Mouse (Mus musculus) frontal cortex, postnatal 36 days (tissue): ENCODE results near the gene Myl3.

Experiments
- DNase-seq, 2 experiments: peaks; one replicate each; pipeline ENCODE4 v3.0.0; 2022; ENCODE audit warnings: low spot score in 2 of 2

Myl3 gene

GRCm38 (mm10) chr9:110741711-110742294, at the start of gene Myl3:
TSS of gene Myl3 (plus strand) at chr9:110741861.
- DNase-seq: no peak

- no peak for DNase-seq
Measured at GRCm38 (mm10) chr9:110695165-110695755, 46.4 kb upstream of the Myl3 start.

- no peak for DNase-seq
Measured at GRCm38 (mm10) chr9:110696427-110696826, 45.2 kb upstream of the Myl3 start.

- DNase-seq: no peak
Measured at GRCm38 (mm10) chr9:110697465-110697864, 44.2 kb upstream of the Myl3 start.

DNA sequence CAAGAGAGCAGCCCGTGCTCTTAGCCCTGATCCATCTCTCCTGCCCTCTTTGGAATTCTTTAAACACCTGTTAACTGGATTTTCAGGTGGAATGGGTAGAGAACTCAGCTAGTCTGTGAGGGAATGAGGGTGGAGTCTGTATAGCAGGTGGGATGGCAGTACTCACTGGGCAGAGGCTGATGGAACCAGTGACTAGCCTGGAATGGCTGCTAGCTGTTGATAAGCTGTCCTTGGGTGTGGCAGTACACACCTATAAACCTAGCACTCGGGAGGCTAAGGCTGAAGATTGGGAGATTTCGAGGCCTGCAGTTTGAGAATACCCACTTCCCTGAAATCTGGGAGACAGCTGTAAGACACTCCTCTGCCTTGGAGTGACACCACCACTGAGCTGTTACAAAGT, 42.1 kb upstream of the Myl3 start:
- DNase-seq: no peak

DNA sequence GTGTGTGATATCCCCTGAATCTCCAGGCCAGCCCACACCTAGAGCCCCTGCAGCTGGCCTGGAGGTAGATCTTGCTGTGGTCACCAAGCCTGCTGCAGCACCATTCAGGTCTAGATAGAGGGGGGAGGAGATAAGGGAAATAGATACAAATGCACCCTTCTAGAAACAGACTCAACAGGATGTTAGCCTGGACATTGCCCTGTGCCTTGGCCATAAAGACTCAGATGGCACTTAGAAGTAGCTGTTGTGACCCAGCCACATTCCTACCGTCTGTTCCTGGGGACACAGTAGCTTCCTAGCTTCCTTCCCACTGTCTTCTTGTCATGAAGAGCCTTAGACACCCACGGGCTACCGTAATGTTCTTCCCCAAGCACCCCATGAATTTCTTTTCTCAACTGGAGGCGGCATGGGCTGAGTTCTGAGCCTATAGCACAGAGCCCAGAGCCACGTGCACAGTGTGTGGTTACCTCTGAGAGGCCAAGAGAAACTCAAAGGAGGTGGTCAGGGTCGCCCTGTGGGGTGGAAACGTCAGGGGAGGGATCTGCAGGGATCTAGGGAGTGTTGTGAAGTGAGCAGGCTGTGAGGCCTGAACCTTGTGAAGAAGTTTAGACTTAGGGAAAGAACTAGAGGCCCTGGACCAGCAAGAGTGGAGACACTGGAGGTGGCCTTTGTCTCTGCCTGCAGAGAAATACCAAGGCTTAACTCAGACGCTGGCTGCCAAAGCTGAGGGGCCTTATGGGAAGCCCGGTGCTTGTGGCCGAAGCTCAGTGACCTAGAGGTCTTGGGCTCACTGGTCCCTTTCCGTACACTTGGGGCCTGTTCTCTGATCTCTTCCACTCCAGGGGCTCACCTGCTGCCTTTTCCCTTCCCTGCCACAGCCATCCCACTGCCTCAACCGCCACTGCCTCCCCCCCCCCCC, 40.3 kb upstream of the Myl3 start:
- no peak for DNase-seq

DNA sequence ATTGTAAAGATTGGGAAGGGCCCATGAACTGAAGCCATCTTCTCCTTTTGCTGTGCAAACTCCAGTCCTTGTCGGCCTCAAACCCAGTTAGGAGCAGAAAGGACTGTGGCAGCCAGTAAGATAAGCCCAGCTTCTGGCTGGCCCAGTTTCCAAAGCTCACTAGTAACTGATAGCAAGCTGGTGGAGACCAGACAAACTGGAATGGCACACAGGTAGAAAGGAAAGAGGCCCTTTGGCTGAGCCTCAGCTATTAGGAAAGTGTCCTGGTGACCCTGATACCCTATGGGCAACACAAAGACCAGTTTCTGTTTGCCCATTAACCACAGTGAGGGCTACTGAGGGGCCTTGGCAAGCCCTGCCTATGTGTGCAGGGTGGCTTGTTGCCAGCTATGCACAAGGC, 38.8 kb upstream of the Myl3 start:
- DNase-seq: no peak

DNA sequence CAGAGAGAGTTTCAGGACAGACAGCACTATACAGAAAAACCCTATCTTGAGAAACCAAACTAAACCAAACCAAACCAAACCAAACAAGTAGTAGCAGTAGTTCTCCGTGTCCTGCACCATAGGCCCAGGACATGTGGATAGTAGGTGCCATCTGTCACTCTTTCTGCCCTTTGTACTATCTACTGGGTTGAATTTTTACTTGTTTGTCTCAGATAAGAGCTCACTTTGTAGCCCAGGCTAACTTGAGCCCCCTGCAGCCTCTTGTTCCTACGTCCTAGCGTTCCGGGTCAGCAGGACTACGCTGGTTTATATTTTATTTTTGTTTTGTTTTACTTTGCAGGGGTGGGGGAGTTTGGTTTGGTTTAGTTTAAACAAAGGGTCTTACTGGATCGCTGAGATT, 37.7 kb upstream of the Myl3 start:
- no peak for DNase-seq

- DNase-seq: no peak
Measured at GRCm38 (mm10) chr9:110706784-110707183, 34.9 kb upstream of the Myl3 start.

GRCm38 (mm10) chr9:110709640-110710258, 31.9 kb upstream of the Myl3 start:
- DNase-seq: peak; percentile 77 to 79

DNA sequence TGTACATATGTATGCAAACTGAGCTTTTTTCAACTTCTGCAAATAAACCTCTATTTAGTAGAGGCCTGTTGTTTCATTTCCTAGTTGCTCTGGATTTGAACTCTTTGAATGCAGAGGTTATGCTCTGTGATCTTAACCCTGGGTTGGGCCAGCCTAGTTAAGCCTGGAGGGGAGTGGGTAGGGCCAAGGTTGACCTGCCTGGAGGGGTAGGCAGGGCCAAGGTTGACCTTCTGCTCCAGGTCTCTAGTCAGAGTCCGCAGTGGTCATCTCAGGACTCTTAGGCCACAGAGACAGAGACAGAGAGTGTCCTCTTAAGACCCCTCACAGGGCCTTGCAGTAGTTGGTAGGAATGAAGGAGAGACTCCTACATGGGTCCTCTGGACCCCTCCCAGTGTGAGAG, 30.1 kb upstream of the Myl3 start:
- DNase-seq: no peak

GRCm38 (mm10) chr9:110711996-110712395, 29.7 kb upstream of the Myl3 start:
- DNase-seq: no peak

- no peak for DNase-seq
Measured at GRCm38 (mm10) chr9:110712545-110712944, 29.1 kb upstream of the Myl3 start.

DNA sequence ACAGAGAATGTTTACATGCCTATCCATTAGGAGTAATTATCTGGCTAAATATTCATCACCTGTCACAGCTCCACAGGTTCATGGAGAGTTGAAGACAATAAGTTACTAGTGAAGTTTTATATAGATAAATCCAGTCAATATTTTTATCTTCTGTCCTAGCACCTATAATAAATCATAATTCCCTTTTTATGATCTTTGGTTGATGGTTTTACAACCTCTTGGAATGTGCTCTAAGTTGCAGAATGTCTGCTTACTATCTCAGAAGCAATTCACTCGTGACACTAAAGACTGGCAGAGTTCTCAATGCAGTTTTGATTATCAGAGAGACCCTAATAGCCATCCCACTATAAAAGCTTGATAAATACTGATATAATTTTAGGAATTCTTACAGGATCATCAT, 28.3 kb upstream of the Myl3 start:
- no peak for DNase-seq

DNA sequence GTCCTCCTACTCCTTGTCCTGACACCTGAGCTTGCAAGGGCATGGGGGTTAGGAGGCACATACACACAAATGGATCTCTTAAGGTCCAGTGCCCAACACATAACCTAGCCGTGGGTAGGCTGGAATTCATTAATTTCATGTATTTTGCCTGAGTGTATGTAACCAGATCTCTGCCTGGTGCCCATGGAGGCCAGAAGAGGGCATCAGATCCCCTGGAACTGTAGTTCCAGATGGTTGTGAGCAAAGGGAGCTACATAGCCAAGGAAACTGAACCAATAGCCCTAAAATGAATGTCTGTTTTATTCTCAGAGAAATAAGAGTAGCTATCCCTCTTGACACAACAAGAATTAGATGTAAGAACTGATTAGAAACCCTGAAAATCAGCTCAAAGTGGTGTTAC, 26.2 kb upstream of the Myl3 start:
- DNase-seq: no peak

DNA sequence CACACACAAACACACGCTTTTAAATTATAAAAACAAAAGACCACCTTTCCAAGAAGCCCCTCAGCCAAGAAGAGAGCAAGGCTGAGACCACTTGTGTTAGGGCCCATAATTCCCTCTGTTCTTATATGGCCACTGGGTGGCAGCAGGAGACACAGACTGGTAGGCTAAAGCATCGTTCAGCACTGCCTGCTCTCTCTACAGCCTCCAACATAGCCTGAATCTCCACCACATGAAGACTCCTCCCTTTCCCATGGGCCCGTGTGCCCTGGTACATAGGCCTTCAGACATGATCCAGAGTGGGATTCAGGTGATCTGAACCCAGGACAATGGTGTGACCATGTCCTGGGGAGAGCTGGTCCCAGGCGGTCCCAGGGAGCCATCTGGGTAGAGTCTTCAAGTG, 24.9 kb upstream of the Myl3 start:
- peak; percentile 42 to 73 for DNase-seq

DNA sequence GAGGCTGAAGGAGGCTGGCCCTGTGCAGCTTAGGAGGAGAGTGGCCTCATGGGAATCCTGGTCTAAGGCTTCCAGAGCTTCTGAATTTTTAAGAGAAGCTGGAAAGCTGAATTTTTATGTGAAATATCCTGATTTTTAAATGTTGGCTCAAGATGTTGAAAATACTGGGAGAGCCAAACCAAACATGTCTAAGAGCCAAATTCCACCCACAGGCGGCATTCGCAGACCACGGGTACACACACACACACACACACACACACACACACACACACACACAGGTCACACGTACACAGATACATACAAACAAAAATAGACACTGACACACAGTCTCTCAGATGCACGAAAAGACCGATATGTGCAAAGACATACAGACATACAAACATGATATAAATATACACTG, 23.6 kb upstream of the Myl3 start:
- no peak for DNase-seq

DNA sequence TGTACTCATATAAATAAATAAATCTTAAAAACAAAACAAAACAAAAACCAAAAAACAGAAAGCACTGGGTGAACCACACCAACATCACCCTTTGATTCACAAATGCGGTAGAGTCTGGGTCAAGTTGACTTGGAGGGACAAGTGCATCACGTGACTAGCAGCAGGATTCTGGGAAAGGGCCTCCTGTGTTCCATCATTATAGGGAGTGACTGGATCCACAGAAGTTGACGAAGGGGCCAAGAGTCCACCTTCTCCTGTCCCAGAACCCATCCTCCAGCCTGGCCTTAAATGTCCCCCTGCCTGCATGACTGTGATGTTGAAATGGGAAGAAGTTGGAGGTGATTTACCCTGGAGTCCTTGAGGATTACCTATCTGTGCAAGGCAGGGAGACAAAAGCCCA, 22.9 kb upstream of the Myl3 start:
- no peak for DNase-seq

GRCm38 (mm10) chr9:110719977-110720376, 21.7 kb upstream of the Myl3 start:
- DNase-seq: no peak

- no peak for DNase-seq
Measured at GRCm38 (mm10) chr9:110722060-110722459, 19.6 kb upstream of the Myl3 start.

DNA sequence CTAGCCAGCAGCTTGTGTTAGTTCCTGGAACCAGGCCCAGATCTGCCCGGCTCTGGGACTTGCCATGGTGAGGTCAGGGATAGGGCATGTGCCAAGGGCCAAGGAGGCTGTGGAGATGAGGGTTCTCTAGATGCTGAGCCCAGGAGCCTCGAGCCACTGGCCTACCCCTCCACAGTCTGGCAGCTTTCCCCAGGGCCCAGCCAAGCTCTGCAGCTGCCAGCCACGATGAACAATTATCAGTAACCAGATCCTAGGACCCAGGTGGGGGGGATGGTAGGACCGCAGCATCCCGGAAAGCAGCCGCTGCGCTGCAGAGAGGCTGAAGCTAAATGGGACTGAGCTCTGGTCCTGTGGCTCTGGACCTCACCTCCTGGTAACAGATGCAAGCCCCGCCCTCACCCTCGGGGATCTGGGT, 15.9 kb upstream of the Myl3 start:
- peak in 1 of 2 experiments; percentile 36 for DNase-seq

DNA sequence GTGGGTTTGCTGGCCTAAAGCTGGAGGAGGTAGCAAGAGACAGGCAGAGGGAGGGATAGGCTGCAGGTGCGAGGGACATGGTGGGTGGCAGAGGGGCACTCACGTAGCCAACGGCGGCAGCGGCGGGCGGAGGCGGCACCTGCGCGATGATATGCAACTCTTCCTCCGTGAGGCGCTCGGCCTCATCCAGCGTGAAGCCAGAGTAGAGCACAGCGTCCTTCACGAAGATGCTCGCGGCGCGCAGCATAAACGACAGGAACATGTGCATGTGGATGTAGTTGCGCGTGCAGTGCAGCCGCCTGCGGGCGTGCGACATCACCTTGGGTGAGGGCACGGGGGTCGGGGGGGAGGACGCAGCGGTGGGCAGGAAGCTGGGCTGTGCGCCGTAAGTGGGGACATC, 14.8 kb upstream of the Myl3 start:
- no peak for DNase-seq
